Mouse (Mus musculus) cerebellum, adult 2 months (tissue): Measurements from ENCODE around the gene Dmbt1. TPM values are rescaled to one million over a fixed set of nuclear protein-coding genes. Genes with fewer than 3 reads are reported as not detected.
"Not testable (repeated sequence)": the region's sequence is repeated elsewhere in the genome, so short reads cannot be mapped to it uniquely, and the experiment has no call there.

Experiments
- DNase-seq, 2 experiments: peaks; one replicate each; pipeline ENCODE4 v3.0.0; 2021
- H3K27ac ChIP-seq: fragments of 200-500 bp; 2 replicates; pipeline ENCODE4 v1.5.1; 2012; ENCODE audit warnings: low read length, control low read depth, inconsistent platforms; ENCODE audit not compliant: insufficient read depth
- H3K27me3 ChIP-seq: fragments of 200-500 bp; 2 replicates; pipeline ENCODE4 v1.6.1; 2012; ENCODE audit warnings: inconsistent platforms, mild to moderate bottlenecking, low read length, moderate library complexity; ENCODE audit not compliant: control insufficient read depth, insufficient read depth
- H3K4me1 ChIP-seq: fragments of 200-500 bp; 2 replicates; pipeline ENCODE4 v1.6.1; 2011; ENCODE audit warnings: low read length; ENCODE audit not compliant: control insufficient read depth, insufficient read depth
- H3K4me3 ChIP-seq: fragments of 200-500 bp; replicated peaks from 2 replicates; pipeline ENCODE3; 2011; ENCODE audit warnings: mild to moderate bottlenecking, low read depth, low read length, control low read depth; ENCODE audit not compliant: insufficient read depth
- CTCF ChIP-seq: fragments of 200-500 bp; IDR thresholded peaks from 2 replicates; pipeline ENCODE4 v1.5.1; 2011; ENCODE audit warnings: low read depth, mild to moderate bottlenecking, control low read depth, low read length, moderate library complexity, borderline replicate concordance; ENCODE audit not compliant: insufficient read depth
- POLR2A ChIP-seq: fragments of 200-500 bp; IDR thresholded peaks from 2 replicates; pipeline ENCODE4 v1.6.1; 2011; ENCODE audit warnings: low read length, control low read depth, borderline replicate concordance; ENCODE audit not compliant: insufficient read depth
- WGBS: fragments of 180-500 bp; shearing (Covaris S2); methylation state at CpG from one replicate; pipeline ENCODE4 v1.1.7; 2018; 5-methylcytosine and 5-hydroxymethylcytosine counted together
- polyA plus RNA-seq: library from polyadenylated mRNA; depleted of rRNA; stranded (reverse); fragments of >200 nt; gene quantifications from 2 replicates; pipeline ENCODE4 v1.2.3, GENCODE M21; 2012

The Dmbt1 gene
- polyA plus RNA-seq, 1 experiment: 0.03 TPM

DNA sequence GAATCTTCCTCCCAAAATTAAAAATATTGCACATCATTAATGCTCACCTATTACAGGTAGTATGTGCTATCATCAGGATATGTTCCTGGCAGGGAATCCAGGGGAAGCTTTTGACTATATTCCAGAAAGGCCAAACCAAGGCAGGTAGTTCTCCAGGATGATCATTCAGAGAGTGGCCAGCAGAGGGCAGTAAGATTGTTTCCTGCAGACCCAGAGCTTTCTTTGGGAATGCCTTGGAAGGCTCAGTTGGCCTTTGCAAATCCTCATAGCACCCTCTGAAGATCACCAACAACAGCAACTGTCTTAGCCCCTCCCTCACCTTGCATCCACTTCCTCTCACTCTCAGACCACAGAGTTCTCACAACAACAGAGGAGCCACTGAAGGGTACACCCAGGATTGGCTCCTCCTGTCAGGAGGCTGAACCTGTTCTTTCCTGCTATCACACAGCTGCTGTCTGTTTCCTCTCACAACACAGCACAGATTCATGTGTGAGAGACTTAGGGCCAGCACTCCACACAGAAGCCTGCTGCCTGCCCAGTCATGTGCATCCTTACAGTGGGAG is 23.0 kb downstream of the Dmbt1 start:
- TF ChIP-seq CTCF (peak; percentile 33; the same call in 1 of the 2 replicates), POLR2A (no peak)
- H3K4me3 ChIP-seq: no peak overlapping the region
- H3K27ac ChIP-seq: no peak overlapping the region
- H3K4me1 ChIP-seq: no peaks in the 10 kb centered on the region
- no peaks in the 10 kb centered on the region for H3K27me3 ChIP-seq
- no peak for DNase-seq

DNA sequence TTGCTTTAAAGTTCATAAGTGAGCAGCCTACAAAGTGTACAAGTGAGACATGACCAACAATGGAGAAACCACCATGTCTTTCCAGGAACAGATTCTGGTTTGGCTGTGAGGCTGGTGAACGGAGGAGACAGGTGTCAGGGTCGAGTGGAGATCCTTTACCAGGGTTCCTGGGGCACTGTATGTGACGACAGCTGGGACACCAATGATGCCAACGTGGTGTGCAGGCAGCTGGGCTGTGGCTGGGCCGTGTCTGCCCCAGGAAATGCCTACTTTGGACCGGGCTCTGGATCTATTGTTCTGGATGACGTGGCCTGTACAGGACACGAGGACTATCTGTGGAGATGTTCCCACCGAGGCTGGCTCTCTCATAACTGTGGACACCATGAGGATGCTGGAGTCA is 26.1 kb downstream of the Dmbt1 start:
- H3K4me1 ChIP-seq, H3K27ac ChIP-seq, DNase-seq, H3K4me3 ChIP-seq, H3K27me3 ChIP-seq: not testable (repeated sequence)
- 55% methylated on average over 9 of the region's 9 CpGs for WGBS

- not testable (repeated sequence) for H3K27ac ChIP-seq, DNase-seq, H3K4me3 ChIP-seq, H3K27me3 ChIP-seq, H3K4me1 ChIP-seq
- 70% methylated on average over 2 of the region's 2 CpGs for WGBS
Measured at GRCm38 (mm10) chr7:131059808-131060207, 28.0 kb downstream of the Dmbt1 start.

GRCm38 (mm10) chr7:131062541-131062940 is 30.7 kb downstream of the Dmbt1 start:
- peak in 1 of 2 experiments; percentile 10 for DNase-seq
- Histone ChIP-seq H3K27me3 (no peaks in the 10 kb centered on the region), H3K4me1 (no peaks in the 10 kb centered on the region), H3K4me3 (no peak overlapping the region), H3K27ac (no peak overlapping the region)
- TF ChIP-seq CTCF: no peak
- no peak for TF ChIP-seq POLR2A
- 93% methylated on average over 2 of the region's 2 CpGs for WGBS

- not testable (repeated sequence) for H3K27me3 ChIP-seq, H3K27ac ChIP-seq, H3K4me1 ChIP-seq, H3K4me3 ChIP-seq
- WGBS: 6% methylated on average over 1 of the region's 1 CpGs
- DNase-seq: peak; percentile 2 to 17
Measured at GRCm38 (mm10) chr7:131068191-131068590, 36.3 kb downstream of the Dmbt1 start.

GRCm38 (mm10) chr7:131073476-131073875 is 41.6 kb downstream of the Dmbt1 start:
- WGBS: 83% methylated on average over 3 of the region's 3 CpGs
- H3K27me3 ChIP-seq, H3K27ac ChIP-seq, H3K4me1 ChIP-seq, DNase-seq, H3K4me3 ChIP-seq: not testable (repeated sequence)

DNA sequence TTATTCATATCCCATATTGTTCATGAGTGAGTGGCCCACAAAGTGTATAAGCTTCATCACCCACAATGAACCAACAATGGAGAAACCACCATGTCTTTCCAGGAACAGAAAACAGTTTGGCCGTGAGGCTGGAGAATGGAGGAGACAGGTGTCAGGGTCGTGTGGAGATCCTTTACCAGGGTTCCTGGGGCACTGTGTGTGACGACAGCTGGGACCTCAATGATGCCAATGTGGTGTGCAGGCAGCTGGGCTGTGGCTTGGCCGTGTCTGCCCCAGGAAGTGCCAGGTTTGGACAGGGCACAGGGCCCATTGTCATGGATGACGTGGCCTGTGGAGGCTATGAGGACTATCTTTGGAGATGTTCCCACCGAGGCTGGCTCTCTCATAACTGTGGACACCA is 42.2 kb downstream of the Dmbt1 start:
- H3K27ac ChIP-seq, DNase-seq, H3K4me3 ChIP-seq, H3K27me3 ChIP-seq, H3K4me1 ChIP-seq: not testable (repeated sequence)
- WGBS: 18% methylated on average over 6 of the region's 6 CpGs

DNA sequence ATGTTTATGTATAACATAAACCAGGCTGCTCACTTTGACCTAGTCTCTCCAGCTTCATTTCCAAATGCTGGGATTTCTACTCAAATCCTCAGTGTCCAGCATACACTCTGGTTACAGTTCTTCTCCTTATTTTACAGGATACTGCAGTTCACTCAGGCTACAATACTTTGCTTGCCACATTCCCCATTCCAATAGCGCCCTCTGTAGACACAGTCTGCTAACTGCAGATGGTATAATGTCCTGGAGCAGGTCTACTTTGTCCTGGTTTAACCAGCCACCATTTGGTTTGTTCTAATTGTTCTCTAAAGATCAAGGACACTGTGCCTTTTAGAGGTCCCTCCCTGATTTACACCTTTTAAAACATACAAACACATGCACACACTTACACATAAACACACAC is 44.1 kb downstream of the Dmbt1 start:
- no peak overlapping the region for H3K27ac ChIP-seq
- peak; percentile 6 to 11 for DNase-seq
- peak; percentile 8; the same call in 1 of the 2 replicates for TF ChIP-seq CTCF
- no peak for TF ChIP-seq POLR2A
- WGBS: 0% methylated on average over 1 of the region's 1 CpGs
- no peaks in the 10 kb centered on the region for H3K4me1 ChIP-seq
- no peak overlapping the region for H3K4me3 ChIP-seq
- H3K27me3 ChIP-seq: no peaks in the 10 kb centered on the region

- not testable (repeated sequence) for H3K27me3 ChIP-seq, H3K4me3 ChIP-seq, DNase-seq, H3K27ac ChIP-seq, H3K4me1 ChIP-seq
- WGBS: 51% methylated on average over 9 of the region's 9 CpGs
Measured at GRCm38 (mm10) chr7:131082403-131082802, 50.5 kb downstream of the Dmbt1 start.
